Mouse (Mus musculus): ENCODE results near the gene Fam117a. TPM values are rescaled to one million over a fixed set of nuclear protein-coding genes. Genes with fewer than 3 reads are reported as not detected.

Fam117a gene
- polyA plus RNA-seq, 1 experiment from 2014 or later, result 7.7 TPM

DNA sequence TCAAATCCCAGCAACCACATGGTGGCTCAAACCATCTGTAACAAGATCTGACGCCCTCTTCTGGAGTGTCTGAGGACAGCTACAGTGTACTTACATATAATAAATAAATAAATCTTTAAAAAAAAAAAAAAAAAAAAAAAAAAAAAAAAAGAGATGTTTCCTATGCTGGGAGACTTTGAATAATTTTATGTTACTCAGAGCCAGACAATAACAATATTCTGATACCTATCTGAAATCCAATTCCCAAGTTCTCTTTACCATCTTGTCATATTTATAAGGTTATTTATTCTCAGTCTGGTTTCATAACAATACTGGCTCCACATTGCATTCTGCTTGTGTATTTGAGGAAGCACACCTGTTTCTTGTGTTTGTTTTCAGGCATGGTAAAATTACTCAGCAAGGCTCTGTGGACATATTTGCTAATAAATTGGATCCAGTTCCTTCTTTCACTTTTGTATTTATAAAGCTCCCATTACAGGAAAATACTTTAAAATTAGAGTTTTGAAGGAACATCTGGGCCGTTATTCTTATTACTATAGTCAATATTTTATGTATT is 84.1 kb downstream of the Fam117a start:
- Histone ChIP-seq H3K4me1 (peaks cover 17% of the 10 kb centered on the region), H3K36me3 (peaks cover 32% of the 10 kb centered on the region), H3K9me3 (replicated peaks) (no peaks in the 10 kb centered on the region), H3K4me3 (no peak overlapping the region), H3K27me3 (ENCODE audit: low read depth, poor library complexity, severe bottlenecking) (no peaks in the 10 kb centered on the region), H3K27ac (replicated peaks) (no peak overlapping the region)
- WGBS, result 68% methylated on average over 2 of the region's 2 CpGs
- DNase-seq (ENCODE audit: low spot score), result no peak

DNA sequence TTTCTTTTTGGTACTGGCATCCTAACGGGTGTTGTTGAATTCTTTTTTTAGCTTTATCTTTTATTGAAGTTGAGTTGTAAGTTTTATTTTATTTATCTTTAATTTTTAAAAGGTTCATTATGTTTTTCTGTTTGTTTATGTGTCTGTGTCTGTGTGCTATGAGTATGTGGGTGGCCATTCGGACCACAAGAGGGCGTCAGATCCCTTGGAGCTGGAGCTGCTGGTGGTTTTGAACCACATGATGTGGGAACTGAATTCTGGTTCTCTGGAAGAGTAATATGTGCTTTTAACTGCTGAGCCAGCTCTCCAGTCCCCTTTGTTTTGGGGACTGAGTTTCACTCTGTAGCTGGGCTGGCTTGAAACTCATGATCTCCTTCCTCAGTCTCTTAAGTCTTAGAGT is 86.7 kb downstream of the Fam117a start:
- no peaks in the 10 kb centered on the region for H3K4me1 ChIP-seq
- 86% methylated on average over 3 of the region's 3 CpGs for WGBS
- no peak for DNase-seq (ENCODE audit: low spot score)
- H3K9me3 ChIP-seq (replicated peaks), result no peaks in the 10 kb centered on the region
- no peaks in the 10 kb centered on the region for H3K27me3 ChIP-seq (ENCODE audit: low read depth, poor library complexity, severe bottlenecking)
- H3K36me3 ChIP-seq, result peaks cover 27% of the 10 kb centered on the region
- no peak overlapping the region for H3K27ac ChIP-seq (replicated peaks)
- H3K4me3 ChIP-seq, result no peak overlapping the region

DNA sequence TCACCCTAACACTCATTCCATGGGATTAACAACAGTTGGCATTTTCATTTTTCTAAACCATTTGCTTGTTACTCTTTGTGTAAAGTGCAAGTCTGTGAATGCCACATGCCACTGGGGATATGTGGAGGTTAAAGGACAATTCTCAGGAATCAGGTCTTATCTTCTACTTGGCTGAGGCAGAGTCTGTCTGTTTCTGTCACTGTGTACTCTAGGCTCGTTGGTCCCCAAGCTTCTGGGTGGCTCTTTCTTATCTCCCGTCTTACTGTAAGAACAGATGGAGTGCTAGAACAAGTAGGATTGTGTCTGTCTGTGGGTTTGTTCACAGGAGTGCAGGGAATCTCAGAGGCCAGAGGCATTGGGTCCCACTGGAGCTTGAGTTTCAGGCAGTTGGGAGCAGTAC is 94.5 kb downstream of the Fam117a start:
- H3K27ac ChIP-seq (replicated peaks), result no peak overlapping the region
- H3K9me3 ChIP-seq (replicated peaks), result no peaks in the 10 kb centered on the region
- H3K4me1 ChIP-seq, result no peaks in the 10 kb centered on the region
- DNase-seq (ENCODE audit: low spot score), result no peak
- H3K27me3 ChIP-seq (ENCODE audit: low read depth, poor library complexity, severe bottlenecking), result no peaks in the 10 kb centered on the region
- no peak overlapping the region for H3K4me3 ChIP-seq
- H3K36me3 ChIP-seq, result 0 out of 2 replicates have a peak, but pooled peaks cover 7% of the 10 kb centered on the region
- 85% methylated on average over 2 of the region's 2 CpGs for WGBS

Other genes with a start within 250 kb of the Fam117a start
- gene Dlx3, start 216.9 kb upstream of the Fam117a start, polyA plus RNA-seq (2016; fragmentation: Nextera tagmentation; extraction: Ambion mirVana), result 0.89 and 1.3 TPM in 2 replicates
- gene Dlx4, start 190.8 kb upstream of the Fam117a start, polyA plus RNA-seq (2016; fragmentation: Nextera tagmentation; extraction: Ambion mirVana), result 0.10 and 0.15 TPM in 2 replicates
- gene Tac4, start 75.5 kb upstream of the Fam117a start, polyA plus RNA-seq (2016; fragmentation: Nextera tagmentation; extraction: Ambion mirVana), result not detected in 2 replicates
- gene Kat7, start 26.8 kb upstream of the Fam117a start, polyA plus RNA-seq (2016; fragmentation: Nextera tagmentation; extraction: Ambion mirVana), result 91.6 and 97.6 TPM in 2 replicates
- gene Slc35b1, start 47.7 kb downstream of the Fam117a start, polyA plus RNA-seq (2016; fragmentation: Nextera tagmentation; extraction: Ambion mirVana), result 123 and 131 TPM in 2 replicates
- gene Spop, start 77.1 kb downstream of the Fam117a start, polyA plus RNA-seq (2016; fragmentation: Nextera tagmentation; extraction: Ambion mirVana), result 170 and 198 TPM in 2 replicates
- gene Nxph3, start 177.6 kb downstream of the Fam117a start, polyA plus RNA-seq (2016; fragmentation: Nextera tagmentation; extraction: Ambion mirVana), result 0.68 and 0.78 TPM in 2 replicates